ENCODE assay signal across 8 mouse cellular contexts in the genomic region with DNA sequence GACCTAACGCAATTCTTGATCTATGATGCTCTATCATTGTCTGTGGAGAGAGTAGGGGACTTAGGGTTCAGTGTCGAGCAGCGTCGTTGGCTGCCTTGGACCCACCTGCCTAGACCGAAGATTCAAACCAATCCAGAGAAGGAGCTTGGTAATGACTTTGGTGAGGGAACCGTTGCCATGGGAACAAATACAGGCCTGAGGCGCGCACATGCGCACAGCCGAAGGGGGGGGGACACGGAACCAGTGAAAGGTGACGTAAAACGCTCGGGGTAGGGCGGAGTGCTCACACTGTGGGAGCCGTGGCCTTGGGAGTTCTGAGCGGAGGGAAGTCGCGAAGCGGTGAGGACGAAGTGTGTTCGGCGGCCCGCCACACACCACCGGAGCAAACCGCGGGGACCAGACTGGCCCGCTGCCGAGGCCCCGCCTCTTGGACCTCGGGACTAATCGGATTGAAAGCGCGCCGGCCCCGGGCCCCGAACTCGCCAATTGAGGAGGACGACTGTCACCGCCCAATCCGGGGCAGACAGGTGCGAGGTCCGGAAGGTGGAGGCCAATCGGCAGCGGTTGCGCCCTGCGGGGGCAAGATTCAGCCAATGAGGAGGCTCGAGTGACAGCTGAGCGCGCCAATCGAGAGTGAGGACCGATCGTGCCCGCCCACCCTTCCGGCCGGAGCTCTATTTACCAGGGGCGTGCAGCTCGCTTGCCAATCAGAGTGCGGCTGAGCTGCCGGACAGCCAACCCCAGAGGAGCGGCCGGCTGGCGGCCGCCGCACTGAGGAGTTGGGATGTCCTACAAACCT. TPM values are rescaled to one million over a fixed set of nuclear protein-coding genes. Genes with fewer than 3 reads are reported as not detected.
DNase-seq lines count a peak whose midpoint lies in the region; ATAC-seq and TF ChIP-seq lines count a peak whose summit lies in the region.

TSS of gene Cdk2ap2 (plus strand) at position 541 of the 799 bp plus-strand sequence.

- peak within 1 kb of the TSS; percentile 86 for H3K27ac ChIP-seq in heart, embryonic 11.5 days (ENCODE audit: low read depth, low read length)
- peak within 1 kb of the TSS; percentile 95 for H3K27ac ChIP-seq in kidney, embryonic 16.5 days (ENCODE audit: low read length)
- peak within 1 kb of the TSS; percentile 96 for H3K27ac ChIP-seq in liver, adult 2 months (replicated peaks; ENCODE audit: insufficient read depth, low read depth, low read length)

- peak; percentile 53; the same call in 1 of the 2 replicates for TF ChIP-seq POLR2A in brain, embryonic 14.5 days (IDR thresholded peaks at IDR 0.05; ENCODE audit: borderline replicate concordance, extremely low read depth, insufficient read depth, insufficient read length, poor library complexity, severe bottlenecking)
- TF ChIP-seq POLR2A in liver, adult 2 months (IDR thresholded peaks at IDR 0.05; ENCODE audit: extremely low read depth, insufficient read depth, low read length), result peak; percentile 86
- TF ChIP-seq POLR2A in myocyte (IDR thresholded peaks at IDR 0.05; ENCODE audit: insufficient read length, low read depth), result peak; percentile 72

- H3ac ChIP-seq in C2C12 (ENCODE audit: control insufficient read depth, insufficient read length, low read depth), result peak within 1 kb of the TSS; percentile 72
- H3ac ChIP-seq in myocyte (ENCODE audit: control insufficient read depth, insufficient read length), result peak within 1 kb of the TSS; percentile 7

- DNase-seq in brain, embryonic 14.5 days (ENCODE audit: low read depth), result peak; percentile 99
- DNase-seq in liver, adult 2 months (ENCODE audit: extremely low read depth, low read depth, low spot score), result peak; percentile 93
- peak; percentile 99 for DNase-seq in splenic B cell, adult 2 months (ENCODE audit: low read depth, low spot score)

- H3K79me3 ChIP-seq in C2C12 (ENCODE audit: low read depth), result peaks cover 9% of the 10 kb centered on the region

- peak within 1 kb of the TSS; percentile 76 for H3K4me2 ChIP-seq in heart, embryonic 11.5 days
- H3K4me2 ChIP-seq in kidney, embryonic 16.5 days (replicated peaks; ENCODE audit: low read depth, low read length), result peak within 1 kb of the TSS; percentile 87
- peak within 1 kb of the TSS; percentile 98 for H3K4me2 ChIP-seq in myocyte (ENCODE audit: low read depth)

- H3K4me1 ChIP-seq in erythroblast, embryonic 14.5 days (ENCODE audit: control insufficient read depth), result peaks cover 58% of the 10 kb centered on the region
- H3K4me1 ChIP-seq in heart, embryonic 11.5 days (ENCODE audit: control insufficient read depth, insufficient read depth, low read length), result peaks cover 30% of the 10 kb centered on the region
- H3K4me1 ChIP-seq in kidney, embryonic 16.5 days (ENCODE audit: insufficient read depth, low read length), result peaks cover 45% of the 10 kb centered on the region
- H3K4me1 ChIP-seq in liver, adult 2 months (ENCODE audit: control insufficient read depth, insufficient read depth, low read length), result peaks cover 26% of the 10 kb centered on the region

- H3K4me3 ChIP-seq in C2C12 (ENCODE audit: insufficient read depth, poor library complexity, severe bottlenecking), result peak within 1 kb of the TSS; percentile 55
- peak within 1 kb of the TSS; percentile 83 for H3K4me3 ChIP-seq in erythroblast, embryonic 14.5 days (replicated peaks)
- peak within 1 kb of the TSS; percentile 70 for H3K4me3 ChIP-seq in heart, embryonic 11.5 days (ENCODE audit: low read depth, low read length)
- H3K4me3 ChIP-seq in kidney, embryonic 16.5 days (ENCODE audit: low read length), result peak within 1 kb of the TSS; percentile 70
- peak within 1 kb of the TSS; percentile 88 for H3K4me3 ChIP-seq in liver, adult 2 months (ENCODE audit: insufficient read depth, low read depth, low read length)
- H3K4me3 ChIP-seq in myocyte, result peak within 1 kb of the TSS; percentile 57

- H3K79me2 ChIP-seq in C2C12 (ENCODE audit: control insufficient read depth, insufficient read depth) (peaks cover 32% of the 10 kb centered on the region), myocyte (ENCODE audit: control insufficient read depth, insufficient read depth) (peaks cover 15% of the 10 kb centered on the region)
- no peaks in the 10 kb centered on the region for H3K79me2 ChIP-seq in liver, adult 2 months (ENCODE audit: control insufficient read depth, insufficient read depth, low read length)

- H3K27me3 ChIP-seq in C2C12 (ENCODE audit: control insufficient read depth, insufficient read depth, insufficient read length) (no peaks in the 10 kb centered on the region), myocyte (ENCODE audit: control insufficient read depth, insufficient read depth, insufficient read length) (no peaks in the 10 kb centered on the region)
- peaks cover 24% of the 10 kb centered on the region for H3K27me3 ChIP-seq in erythroblast, embryonic 14.5 days (ENCODE audit: control insufficient read depth)
- peaks cover 21% of the 10 kb centered on the region for H3K27me3 ChIP-seq in heart, embryonic 11.5 days (ENCODE audit: control insufficient read depth, insufficient read depth, low read length)
- peaks cover 21% of the 10 kb centered on the region for H3K27me3 ChIP-seq in kidney, embryonic 16.5 days (ENCODE audit: insufficient read depth, low read length)
- H3K27me3 ChIP-seq in liver, adult 2 months (ENCODE audit: control insufficient read depth, insufficient read depth, low read length), result no peaks in the 10 kb centered on the region
- no peaks in the 10 kb centered on the region for H3K27me3 ChIP-seq in splenic B cell, adult 2 months (ENCODE audit: control insufficient read depth, insufficient read depth, low read length, poor library complexity, severe bottlenecking)

- ATAC-seq in heart, embryonic 11.5 days (replicated peaks; ENCODE audit: insufficient number of reproducible peaks, low FRiP score, low TSS enrichment), result peak; percentile 90
- ATAC-seq in kidney, embryonic 16.5 days (ENCODE audit: low FRiP score, low TSS enrichment), result peak; percentile 94

- under 1% methylated on average over 64 of the region's 65 CpGs for WGBS in heart, embryonic 11.5 days (ENCODE audit: insufficient replicate concordance)
- under 1% methylated on average over 65 of the region's 65 CpGs for WGBS in kidney, embryonic 16.5 days
- under 1% methylated on average over 65 of the region's 65 CpGs for WGBS in liver, adult 2 months

- H3K36me3 ChIP-seq in C2C12 (ENCODE audit: control insufficient read depth, insufficient read depth) (peaks cover 2% of the 10 kb centered on the region), myocyte (ENCODE audit: control insufficient read depth, insufficient read depth) (no peaks in the 10 kb centered on the region)
- H3K36me3 ChIP-seq in erythroblast, embryonic 14.5 days (ENCODE audit: control insufficient read depth), result peaks cover 14% of the 10 kb centered on the region
- H3K36me3 ChIP-seq in heart, embryonic 11.5 days (ENCODE audit: control insufficient read depth, insufficient read depth, low read length), result no peaks in the 10 kb centered on the region
- no peaks in the 10 kb centered on the region for H3K36me3 ChIP-seq in kidney, embryonic 16.5 days (ENCODE audit: insufficient read depth, low read length)
- H3K36me3 ChIP-seq in liver, adult 2 months (ENCODE audit: control insufficient read depth, insufficient read depth, low read length), result no peaks in the 10 kb centered on the region
- H3K36me3 ChIP-seq in splenic B cell, adult 2 months (ENCODE audit: control insufficient read depth, insufficient read depth, low read length, poor library complexity, severe bottlenecking), result no peaks in the 10 kb centered on the region

- TF ChIP-seq CTCF in C2C12 (IDR thresholded peaks at IDR 0.05; ENCODE audit: control insufficient read depth, insufficient read depth, insufficient read length), result no peak
- TF ChIP-seq CTCF in brain, embryonic 14.5 days (IDR thresholded peaks at IDR 0.05; ENCODE audit: borderline replicate concordance, extremely low read depth, insufficient read depth, insufficient read length), result no peak
- TF ChIP-seq CTCF in liver, adult 2 months (IDR thresholded peaks at IDR 0.05; ENCODE audit: low read depth, low read length), result no peak

- H3K9ac ChIP-seq in heart, embryonic 11.5 days (ENCODE audit: low read depth, low read length), result peak within 1 kb of the TSS; percentile 77
- peak within 1 kb of the TSS; percentile 79 for H3K9ac ChIP-seq in kidney, embryonic 16.5 days (replicated peaks; ENCODE audit: low read length)
- H3K9ac ChIP-seq in liver, adult 2 months (ENCODE audit: low read depth, low read length), result peak within 1 kb of the TSS; percentile 87

- H3K9me3 ChIP-seq in erythroblast, embryonic 14.5 days (ENCODE audit: control insufficient read depth, low read length), result peaks cover 8% of the 10 kb centered on the region; the same call in 1 of the 2 replicates
- H3K9me3 ChIP-seq in heart, embryonic 11.5 days (replicated peaks; ENCODE audit: control insufficient read depth, low read length), result no peaks in the 10 kb centered on the region
- no peaks in the 10 kb centered on the region for H3K9me3 ChIP-seq in kidney, embryonic 16.5 days (ENCODE audit: low read length)

TF ChIP-seq in C2C12, 6 proteins besides CTCF, POLR2A, EP300 and RAD21:
- TF ChIP-seq MYOG (IDR thresholded peaks at IDR 0.05; ENCODE audit: control insufficient read depth, extremely low read depth, insufficient read length) (no peak), MAX (IDR thresholded peaks at IDR 0.05) (no peak), USF1 (IDR thresholded peaks at IDR 0.05; ENCODE audit: low read depth) (no peak), MYOD1 (IDR thresholded peaks at IDR 0.05; ENCODE audit: control insufficient read depth, insufficient read length, low read depth) (no peak), FOSL1 (IDR thresholded peaks at IDR 0.05; ENCODE audit: insufficient read depth, low read length, poor library complexity, severe bottlenecking) (no peak), CEBPB (IDR thresholded peaks at IDR 0.05; ENCODE audit: low read depth) (no peak)

TF ChIP-seq in myocyte, 11 proteins besides CTCF, POLR2A, EP300 and RAD21 (continues in another document):
- TF ChIP-seq MAX (IDR thresholded peaks at IDR 0.05; ENCODE audit: low read depth) (no peak), POLR2AphosphoS2 (IDR thresholded peaks at IDR 0.05; ENCODE audit: insufficient read length, low read depth) (peak; percentile 61), TCF3 (IDR thresholded peaks at IDR 0.05; ENCODE audit: insufficient read length, low read depth) (no peak), MYOG (IDR thresholded peaks at IDR 0.05; ENCODE audit: control insufficient read depth in 1 of 3, insufficient read depth in 1 of 3, insufficient read length in 2 of 3, low read depth in 2 of 3) (peak in 2 of 3 experiments; percentile 25 to 69), TCF12 (IDR thresholded peaks at IDR 0.05; ENCODE audit: insufficient read depth, poor library complexity, severe bottlenecking) (no peak)

RNA-seq across cellular contexts. Expression of gene Cdk2ap2, which starts in this region (rescaled TPM):
- 134 TPM for polyA plus RNA-seq in C2C12 (2012; fragmentation: generic; extraction: Trizol)
- polyA plus RNA-seq in brain, embryonic 14.5 days (2012; rRNA removed), result 56.1 and 82.2 TPM in 2 replicates
- 11.2 and 12.1 TPM in 2 replicates for polyA plus RNA-seq in erythroblast, embryonic 14.5 days (2012)
- polyA plus RNA-seq in heart, embryonic 11.5 days (2014; fragmentation: Nextera tagmentation; extraction: Ambion mirVana), result 63.4 and 64.0 TPM in 2 replicates
- 135 and 138 TPM in 2 replicates for polyA plus RNA-seq in kidney, embryonic 16.5 days (2015; fragmentation: Nextera tagmentation; extraction: Ambion mirVana)
- 33.9 and 44.0 TPM in 2 replicates for total RNA-seq in liver, adult 2 months (2014; rRNA removed)
- 185 and 198 TPM in 2 replicates for polyA plus RNA-seq in liver, adult 2 months (2012; rRNA removed)
- polyA plus RNA-seq in myocyte (2012; fragmentation: generic; extraction: Trizol), result 148 TPM

Comparison
In these comparisons a context has a peak if more than half of its experiments do, and no peak if none do; other contexts are left out.
1. Peak in every context shown above with its lines: DNase-seq, ATAC-seq, H3K4me3 ChIP-seq and H3K27ac ChIP-seq.